Mouse (Mus musculus) liver, embryonic 14.5 days (tissue): ENCODE data around the gene Klk1.

Experiments
- CTCF ChIP-seq: IDR thresholded peaks from 2 replicates; pipeline ENCODE4 v1.5.1; 2016; ENCODE audit warnings: antibody characterized with exemption, low read depth, control low read depth
- EP300 ChIP-seq: IDR thresholded peaks from 2 replicates; pipeline ENCODE4 v1.6.1; 2016; ENCODE audit warnings: antibody characterized with exemption, low read depth

GRCm38 (mm10) chr7:44273446-44273845, 48.3 kb downstream of the Klk1 start:
- TF ChIP-seq CTCF (no peak), EP300 (no peak)
